Mouse (Mus musculus): ENCODE results near the gene Plekhj1. TPM values are rescaled to one million over a fixed set of nuclear protein-coding genes. Genes with fewer than 3 reads are reported as not detected.

Gene Plekhj1
- polyA plus RNA-seq, 1 experiment from 2014 or later = 59.9 TPM

DNA sequence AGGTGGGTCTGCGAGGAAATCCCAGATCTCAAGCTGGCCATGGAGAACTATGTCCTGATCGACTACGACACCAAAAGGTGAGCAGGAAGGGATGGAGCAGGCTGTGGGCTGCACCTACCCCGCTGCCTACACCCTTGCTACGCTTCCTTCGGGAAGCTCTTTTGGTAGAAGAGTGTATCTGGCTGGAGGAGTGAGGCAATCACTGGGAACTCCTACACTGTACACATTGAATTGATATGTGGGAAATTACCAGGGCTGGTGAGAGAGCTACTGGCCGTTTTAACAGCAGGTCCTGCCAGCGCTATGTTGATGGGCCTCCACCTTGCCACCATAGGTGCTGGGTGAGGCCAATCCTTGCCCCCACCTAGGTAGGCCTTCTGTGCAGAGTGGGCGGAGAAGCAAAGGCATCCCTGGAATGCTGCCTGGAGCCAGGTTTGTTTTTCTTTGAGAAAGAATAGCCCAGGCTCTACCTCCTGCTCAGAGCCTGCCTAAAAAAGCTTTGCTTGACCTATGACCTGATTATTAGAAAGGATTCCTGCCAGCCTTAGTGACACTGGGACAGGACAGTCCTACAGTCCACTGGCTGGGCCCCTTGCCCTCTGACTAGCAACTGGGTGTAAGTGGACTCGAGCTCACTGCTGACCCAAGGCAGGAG lies 32.1 kb downstream of the Plekhj1 start:
- ATAC-seq (peak; percentile 84), DNase-seq (ENCODE audit: low spot score) (peak; percentile 61)
- Histone ChIP-seq H3K4me3 (ENCODE audit: low read depth, low read length) (no peak overlapping the region), H3K9me3 (ENCODE audit: low read length) (no peaks in the 10 kb centered on the region), H3K4me2 (replicated peaks; ENCODE audit: low read depth, low read length) (no peak overlapping the region), H3K27me3 (replicated peaks; ENCODE audit: insufficient read depth, low read length) (no peaks in the 10 kb centered on the region), H3K36me3 (ENCODE audit: insufficient read depth, low read length) (peaks cover 20% of the 10 kb centered on the region), H3K27ac (ENCODE audit: low read length) (peak overlapping the region; percentile 74), H3K9ac (replicated peaks; ENCODE audit: low read depth) (no peak overlapping the region), H3K4me1 (ENCODE audit: insufficient read depth, low read depth, low read length) (no peaks in the 10 kb centered on the region)
- TF ChIP-seq EP300 (IDR thresholded peaks at IDR 0.05) (no peak), CTCF (IDR thresholded peaks at IDR 0.05) (no peak)
- WGBS = 51% methylated on average over 10 of the region's 10 CpGs

GRCm38 (mm10) chr10:80765746-80766145 lies 32.7 kb downstream of the Plekhj1 start:
- Histone ChIP-seq H3K4me1 (ENCODE audit: insufficient read depth, low read depth, low read length) (no peaks in the 10 kb centered on the region), H3K4me3 (ENCODE audit: low read depth, low read length) (no peak overlapping the region), H3K36me3 (ENCODE audit: insufficient read depth, low read length) (peaks cover 15% of the 10 kb centered on the region), H3K9me3 (ENCODE audit: low read length) (no peaks in the 10 kb centered on the region), H3K27ac (ENCODE audit: low read length) (peak overlapping the region; percentile 74), H3K4me2 (replicated peaks; ENCODE audit: low read depth, low read length) (no peak overlapping the region), H3K9ac (replicated peaks; ENCODE audit: low read depth) (no peak overlapping the region), H3K27me3 (replicated peaks; ENCODE audit: insufficient read depth, low read length) (no peaks in the 10 kb centered on the region)
- TF ChIP-seq EP300 (IDR thresholded peaks at IDR 0.05) = no peak
- no peak for TF ChIP-seq CTCF (IDR thresholded peaks at IDR 0.05)
- WGBS = 47% methylated on average over 2 of the region's 2 CpGs
- ATAC-seq (peak; percentile 42), DNase-seq (ENCODE audit: low spot score) (no peak)

- Histone ChIP-seq H3K4me3 (ENCODE audit: low read depth, low read length) (no peak overlapping the region), H3K4me1 (ENCODE audit: insufficient read depth, low read depth, low read length) (no peaks in the 10 kb centered on the region), H3K36me3 (ENCODE audit: insufficient read depth, low read length) (peaks cover 6% of the 10 kb centered on the region; the same call in 1 of the 2 replicates), H3K9me3 (ENCODE audit: low read length) (no peaks in the 10 kb centered on the region), H3K27ac (ENCODE audit: low read length) (no peak overlapping the region), H3K4me2 (replicated peaks; ENCODE audit: low read depth, low read length) (no peak overlapping the region), H3K27me3 (replicated peaks; ENCODE audit: insufficient read depth, low read length) (no peaks in the 10 kb centered on the region), H3K9ac (replicated peaks; ENCODE audit: low read depth) (no peak overlapping the region)
- ATAC-seq (no peak), DNase-seq (ENCODE audit: low spot score) (no peak)
- TF ChIP-seq CTCF (IDR thresholded peaks at IDR 0.05) = no peak
- no peak for TF ChIP-seq EP300 (IDR thresholded peaks at IDR 0.05)
- 91% methylated on average over 2 of the region's 2 CpGs for WGBS
Observed at GRCm38 (mm10) chr10:80763502-80763901, 34.9 kb downstream of the Plekhj1 start.

- Histone ChIP-seq H3K9me3 (ENCODE audit: low read length) (no peaks in the 10 kb centered on the region), H3K4me2 (replicated peaks; ENCODE audit: low read depth, low read length) (no peak overlapping the region), H3K9ac (replicated peaks; ENCODE audit: low read depth) (no peak overlapping the region), H3K36me3 (ENCODE audit: insufficient read depth, low read length) (no peaks in the 10 kb centered on the region), H3K27me3 (replicated peaks; ENCODE audit: insufficient read depth, low read length) (no peaks in the 10 kb centered on the region), H3K4me1 (ENCODE audit: insufficient read depth, low read depth, low read length) (peaks cover 3% of the 10 kb centered on the region; the same call in 1 of the 2 replicates), H3K4me3 (ENCODE audit: low read depth, low read length) (no peak overlapping the region), H3K27ac (ENCODE audit: low read length) (no peak overlapping the region)
- ATAC-seq (no peak), DNase-seq (ENCODE audit: low spot score) (no peak)
- 65% methylated on average over 3 of the region's 3 CpGs for WGBS
- TF ChIP-seq EP300 (IDR thresholded peaks at IDR 0.05) = no peak
- no peak for TF ChIP-seq CTCF (IDR thresholded peaks at IDR 0.05)
Observed at GRCm38 (mm10) chr10:80761821-80762220, 36.6 kb downstream of the Plekhj1 start.

- 68% methylated on average over 4 of the region's 4 CpGs for WGBS
- Histone ChIP-seq H3K27me3 (replicated peaks; ENCODE audit: insufficient read depth, low read length) (no peaks in the 10 kb centered on the region), H3K9ac (replicated peaks; ENCODE audit: low read depth) (no peak overlapping the region), H3K4me1 (ENCODE audit: insufficient read depth, low read depth, low read length) (peaks cover 13% of the 10 kb centered on the region), H3K9me3 (ENCODE audit: low read length) (no peaks in the 10 kb centered on the region), H3K4me3 (ENCODE audit: low read depth, low read length) (no peak overlapping the region), H3K4me2 (replicated peaks; ENCODE audit: low read depth, low read length) (no peak overlapping the region), H3K27ac (ENCODE audit: low read length) (no peak overlapping the region), H3K36me3 (ENCODE audit: insufficient read depth, low read length) (no peaks in the 10 kb centered on the region)
- ATAC-seq (no peak), DNase-seq (ENCODE audit: low spot score) (no peak)
- no peak for TF ChIP-seq CTCF (IDR thresholded peaks at IDR 0.05)
- TF ChIP-seq EP300 (IDR thresholded peaks at IDR 0.05) = no peak
Observed at GRCm38 (mm10) chr10:80760596-80761524, 37.6 kb downstream of the Plekhj1 start.

- WGBS = 65% methylated on average over 7 of the region's 7 CpGs
- TF ChIP-seq CTCF (IDR thresholded peaks at IDR 0.05) (no peak), EP300 (IDR thresholded peaks at IDR 0.05) (no peak)
- H3K27me3 ChIP-seq (replicated peaks; ENCODE audit: insufficient read depth, low read length) = no peaks in the 10 kb centered on the region
- H3K27ac ChIP-seq (ENCODE audit: low read length) = no peak overlapping the region
- no peaks in the 10 kb centered on the region for H3K9me3 ChIP-seq (ENCODE audit: low read length)
- H3K9ac ChIP-seq (replicated peaks; ENCODE audit: low read depth) = no peak overlapping the region
- H3K4me2 ChIP-seq (replicated peaks; ENCODE audit: low read depth, low read length) = no peak overlapping the region
- ATAC-seq (no peak), DNase-seq (ENCODE audit: low spot score) (no peak)
- no peak overlapping the region for H3K4me3 ChIP-seq (ENCODE audit: low read depth, low read length)
- no peaks in the 10 kb centered on the region for H3K36me3 ChIP-seq (ENCODE audit: insufficient read depth, low read length)
- peaks cover 15% of the 10 kb centered on the region for H3K4me1 ChIP-seq (ENCODE audit: insufficient read depth, low read depth, low read length)
Observed at GRCm38 (mm10) chr10:80758651-80759050, 39.8 kb downstream of the Plekhj1 start.

All from lung, postnatal 0 days (tissue).